Mouse (Mus musculus): Measurements from ENCODE around the gene Arntl2.
A peak's percentile ranks its signal among the peaks of the same experiment; 100 is the strongest.

Gene Arntl2

DNA sequence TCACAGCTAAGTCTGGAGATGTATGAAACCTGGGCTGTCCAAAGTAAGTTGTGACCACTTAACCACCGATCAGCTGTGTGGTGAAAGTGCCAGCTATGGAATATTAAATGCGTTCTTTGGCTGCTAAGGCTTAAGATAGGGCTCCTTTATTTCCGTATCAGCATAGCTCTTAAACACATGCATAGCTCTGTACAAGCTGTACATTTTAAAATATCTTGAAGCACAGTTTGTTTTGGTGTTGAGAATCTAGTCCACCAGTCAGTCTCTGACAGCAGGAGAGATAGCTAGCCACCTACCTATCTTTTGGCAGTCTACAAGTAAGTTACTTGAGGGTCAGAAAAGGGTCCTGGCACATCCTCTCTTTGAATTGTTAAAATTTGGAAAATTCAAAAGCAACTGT, 17.8 kb upstream of the Arntl2 start:
- DNase-seq (ENCODE audit: extremely low spot score, low read depth, low spot score), result no peak

DNA sequence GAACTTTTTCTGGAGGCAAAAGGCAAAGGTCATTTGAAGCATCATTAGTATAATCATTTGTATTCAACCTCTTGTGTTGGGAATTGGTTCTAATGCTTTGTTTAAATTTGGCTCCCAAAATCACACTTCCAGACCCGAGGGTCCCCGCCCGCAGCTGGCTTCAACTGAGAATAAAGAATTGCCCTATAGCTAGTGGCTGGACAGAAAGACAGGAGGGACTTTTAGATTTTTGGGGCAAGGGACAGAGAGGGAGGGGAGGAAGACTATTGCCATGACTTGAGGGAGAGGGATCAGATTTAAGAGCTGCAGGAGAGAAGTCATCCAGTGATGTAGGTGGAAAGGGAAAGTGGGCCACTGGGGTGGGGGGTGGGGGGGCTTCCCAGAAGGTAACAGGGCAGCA, 14.3 kb upstream of the Arntl2 start:
- no peak for DNase-seq (ENCODE audit: extremely low spot score, low read depth, low spot score)

DNA sequence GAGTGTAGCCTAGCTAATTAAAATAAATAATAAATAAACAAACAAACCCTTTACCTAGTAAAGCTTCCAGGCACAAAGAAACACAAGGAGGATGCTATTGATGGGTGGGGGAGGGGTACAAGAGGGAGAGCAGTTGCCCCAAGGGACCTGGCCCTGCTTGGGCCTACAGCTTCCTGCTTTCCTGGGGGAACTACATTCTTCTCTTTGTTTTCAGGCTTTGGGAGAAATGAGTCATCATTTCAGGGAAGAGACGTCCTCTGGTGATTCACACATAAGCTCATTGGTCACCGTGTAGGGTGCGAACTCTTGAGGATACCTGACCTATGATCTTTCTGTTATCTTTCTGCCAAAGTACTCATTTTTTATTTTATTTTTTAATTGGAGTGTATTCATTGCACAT, 2.3 kb upstream of the Arntl2 start:
- DNase-seq (ENCODE audit: extremely low spot score, low read depth, low spot score), result no peak

DNA sequence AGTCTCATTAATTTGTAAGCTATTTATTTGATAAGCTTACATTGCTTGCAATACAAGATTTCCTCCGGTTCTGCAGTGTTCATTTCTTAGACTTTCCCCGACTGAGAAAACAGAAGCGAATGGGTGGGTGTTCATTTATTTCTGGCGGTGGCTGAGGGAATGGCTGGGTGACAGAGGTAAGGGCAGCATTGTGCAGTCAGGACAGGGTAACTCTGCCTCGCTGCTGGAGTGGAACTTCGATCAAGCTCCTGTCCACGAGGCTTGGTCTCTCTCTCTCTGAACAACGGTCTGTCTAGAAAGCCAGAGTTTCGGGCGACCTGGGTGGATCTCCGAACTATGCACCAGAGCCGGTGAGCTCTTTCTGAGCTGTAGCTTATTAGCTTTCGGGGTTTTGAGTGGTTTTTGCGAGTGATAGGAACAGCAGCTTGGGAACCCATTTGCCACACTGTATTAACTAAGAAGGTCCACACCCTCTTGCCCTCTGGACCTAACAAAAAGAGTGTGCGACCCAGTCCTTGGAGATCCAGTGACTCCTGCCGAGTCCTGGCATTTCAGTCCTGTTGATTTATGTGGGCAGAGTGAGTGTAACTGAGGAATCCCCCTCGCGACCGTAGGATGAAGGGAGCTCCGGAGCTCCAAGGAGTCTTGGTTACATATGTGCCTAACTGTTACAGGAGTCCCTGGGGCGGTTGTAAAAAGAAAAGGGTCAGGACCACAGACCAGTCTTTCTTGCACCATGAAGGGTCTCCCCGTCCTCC, 510 bp upstream of the Arntl2 start:
- no peak for DNase-seq (ENCODE audit: extremely low spot score, low read depth, low spot score)

DNA sequence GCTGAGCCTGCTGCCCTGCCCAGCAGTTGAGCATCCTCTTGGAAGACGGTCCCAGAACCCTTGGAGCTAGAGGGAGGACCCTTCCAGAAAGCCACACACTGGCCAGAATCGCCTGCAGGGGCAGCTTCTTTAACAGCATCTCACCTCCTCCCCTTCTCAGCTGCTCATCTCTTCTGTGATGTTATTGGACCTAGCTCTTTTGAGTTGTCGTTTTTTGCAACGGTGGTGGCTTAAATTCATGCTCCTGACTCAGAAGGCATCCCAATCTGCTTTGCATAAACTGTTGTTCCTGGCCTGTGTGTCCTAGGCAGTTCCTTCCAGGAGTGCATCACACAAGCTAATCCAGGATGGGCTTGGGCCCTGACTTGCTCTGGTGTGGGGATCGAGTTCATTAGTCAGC, 1.6 kb downstream of the Arntl2 start:
- DNase-seq (ENCODE audit: extremely low spot score, low read depth, low spot score), result no peak

DNA sequence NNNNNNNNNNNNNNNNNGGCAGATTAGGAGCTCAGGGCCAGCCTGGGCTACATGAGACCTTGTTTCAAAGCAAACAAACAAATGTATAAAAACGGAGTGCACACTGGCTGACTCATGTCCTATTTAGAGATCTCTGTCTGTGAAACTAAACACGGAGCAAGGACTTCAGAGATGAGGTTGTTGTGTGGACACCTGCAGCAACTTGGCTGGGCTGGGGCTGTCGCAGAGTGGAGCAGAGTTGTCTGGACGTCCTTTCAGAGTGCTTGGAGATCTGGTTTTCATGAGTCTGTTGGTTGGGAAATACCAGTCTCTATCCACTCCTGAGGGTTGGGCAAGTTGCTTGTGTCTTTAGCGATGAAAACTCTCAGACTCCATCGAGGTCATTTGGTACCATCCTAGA, 14.1 kb downstream of the Arntl2 start:
- DNase-seq (ENCODE audit: extremely low spot score, low read depth, low spot score), result no peak

DNA sequence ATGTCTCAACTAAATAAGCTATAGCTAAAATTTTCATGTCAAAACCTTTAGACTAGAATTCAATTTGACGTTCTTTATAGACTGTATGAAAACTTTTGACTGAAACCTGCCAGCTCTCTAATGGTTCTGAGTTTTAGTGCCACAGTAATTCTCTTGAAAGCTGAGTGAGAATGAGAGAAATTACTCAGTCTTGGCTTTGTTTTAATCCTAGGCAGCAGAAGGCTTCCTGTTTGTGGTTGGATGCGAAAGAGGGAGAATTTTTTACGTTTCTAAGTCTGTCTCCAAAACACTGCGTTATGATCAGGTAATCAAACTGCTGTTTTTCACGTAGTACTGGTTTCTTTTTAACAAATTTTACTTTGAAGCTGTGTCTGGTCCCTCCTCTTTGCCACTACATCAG, 17.2 kb downstream of the Arntl2 start:
- DNase-seq (ENCODE audit: extremely low spot score, low read depth, low spot score), result no peak

DNA sequence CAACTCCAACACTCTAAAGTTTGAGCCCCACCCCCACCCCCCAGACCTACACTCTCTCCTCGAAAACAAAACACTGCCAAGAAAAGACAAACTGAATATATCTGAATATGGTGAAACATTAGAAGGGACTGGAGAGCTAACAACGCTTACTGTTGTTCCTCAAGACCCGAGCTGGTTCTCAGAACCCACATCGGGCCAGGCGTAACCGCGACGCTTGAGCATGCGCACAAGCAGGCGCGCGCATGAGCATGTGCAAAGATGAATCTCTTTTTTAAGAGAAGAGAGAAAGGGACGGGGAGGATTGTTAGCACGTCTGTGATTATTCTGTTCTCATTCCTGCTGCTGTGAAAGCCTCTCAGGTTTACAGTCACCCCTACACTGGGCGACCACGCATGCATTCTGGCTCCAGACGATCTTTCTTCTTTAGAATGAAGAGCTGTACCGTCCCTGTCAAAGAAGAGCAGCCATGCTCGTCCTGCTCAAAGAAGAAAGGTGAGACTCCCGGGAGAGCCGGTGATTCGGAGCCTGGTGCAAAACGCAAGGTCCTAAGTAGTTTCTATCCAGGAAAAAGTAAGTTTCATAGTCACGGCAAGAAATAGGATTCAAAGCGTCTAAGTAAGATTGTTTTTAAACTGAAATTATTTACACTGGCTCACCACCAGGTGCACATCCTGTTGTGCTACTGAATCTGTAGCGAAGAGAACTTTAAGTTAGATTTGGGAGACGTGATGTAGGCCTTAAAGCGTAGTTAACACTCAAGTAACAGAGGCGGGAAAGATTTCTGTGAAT, 24.5 kb downstream of the Arntl2 start:
- DNase-seq (ENCODE audit: extremely low spot score, low read depth, low spot score), result no peak

DNA sequence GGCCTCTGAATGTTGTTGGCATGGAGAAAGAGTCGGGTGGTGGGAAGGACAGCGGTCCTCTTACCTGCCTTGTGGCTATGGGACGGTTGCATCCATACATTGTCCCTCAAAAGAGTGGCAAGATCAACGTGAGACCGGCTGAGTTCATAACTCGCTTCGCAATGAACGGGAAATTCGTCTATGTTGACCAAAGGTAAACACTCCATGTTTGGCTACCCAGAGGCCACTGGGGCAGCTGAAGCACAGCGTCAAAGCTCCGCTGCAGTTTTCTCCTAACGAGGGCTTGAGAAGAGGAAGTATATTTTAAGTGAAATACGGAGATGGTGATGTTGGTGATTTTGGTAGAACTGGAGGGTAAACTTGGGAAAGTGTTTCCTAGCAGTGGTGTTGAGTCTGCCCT, 26.1 kb downstream of the Arntl2 start:
- no peak for DNase-seq (ENCODE audit: extremely low spot score, low read depth, low spot score)

DNA sequence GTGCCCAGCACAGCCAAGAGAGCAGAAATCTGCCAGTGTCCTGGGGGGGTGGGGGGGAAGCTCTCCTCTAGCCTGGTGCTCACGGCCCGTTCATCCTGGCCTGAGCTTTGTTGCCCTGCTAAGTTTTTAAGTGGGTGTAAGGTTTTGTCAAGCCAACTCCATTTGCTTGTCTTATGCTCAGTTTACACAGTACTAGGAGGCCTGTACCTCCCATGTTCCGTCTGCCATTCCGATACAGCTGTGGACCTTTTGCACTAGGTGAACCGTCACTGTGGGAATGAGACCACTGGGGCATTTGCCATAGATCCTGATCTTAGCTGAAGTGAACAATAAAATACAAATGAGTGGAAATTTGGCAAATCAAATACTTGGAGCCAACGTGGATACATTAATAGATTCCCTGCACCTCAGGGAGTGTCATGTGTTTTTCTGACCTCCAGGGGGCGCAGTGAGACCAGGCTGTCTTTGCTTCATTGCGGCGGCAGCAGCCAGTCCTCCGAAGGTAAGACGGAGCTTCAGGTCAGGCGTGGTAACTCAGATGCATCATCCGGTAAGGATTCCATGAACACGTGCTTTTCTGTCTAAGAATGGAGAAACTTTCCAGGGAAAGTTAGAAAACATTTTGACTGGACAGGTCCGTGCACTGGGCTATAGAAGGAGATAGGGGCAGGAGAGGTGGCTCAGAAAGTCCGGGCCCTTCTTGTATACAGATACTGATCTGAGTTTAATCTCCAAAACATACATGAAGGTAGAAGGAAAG, 29.1 kb downstream of the Arntl2 start:
- peak; percentile 33 for DNase-seq (ENCODE audit: extremely low spot score, low read depth, low spot score)

DNA sequence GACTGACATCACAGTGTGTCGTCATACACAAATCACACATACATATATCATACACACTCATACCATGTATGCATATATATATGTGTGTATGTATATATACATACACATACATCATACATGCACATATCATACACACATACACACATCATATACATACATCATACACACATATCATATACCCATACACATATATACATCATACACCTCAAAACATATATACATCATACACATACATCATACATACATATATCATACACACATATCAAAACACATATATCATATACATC, 29.6 kb downstream of the Arntl2 start:
- DNase-seq (ENCODE audit: extremely low spot score, low read depth, low spot score), result no peak

DNA sequence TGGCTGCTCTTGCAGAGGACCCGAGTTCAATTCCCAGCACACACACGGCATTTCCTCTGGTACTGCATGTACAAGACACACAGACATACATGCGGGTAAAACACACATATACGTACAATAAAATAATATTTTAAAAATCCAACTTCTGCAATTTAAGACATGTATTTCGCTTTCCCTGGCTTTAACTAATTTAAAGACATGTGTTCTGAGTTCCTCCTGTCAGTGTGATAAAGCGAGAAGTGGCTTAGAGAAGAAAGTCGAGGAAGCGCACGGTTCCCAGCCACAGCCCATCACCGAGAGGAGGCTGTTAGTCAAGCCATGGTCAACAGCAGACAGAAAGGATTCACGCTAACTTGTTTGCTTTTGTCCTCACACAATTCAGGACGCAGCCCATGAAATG, 35.5 kb downstream of the Arntl2 start:
- DNase-seq (ENCODE audit: extremely low spot score, low read depth, low spot score), result no peak

DNA sequence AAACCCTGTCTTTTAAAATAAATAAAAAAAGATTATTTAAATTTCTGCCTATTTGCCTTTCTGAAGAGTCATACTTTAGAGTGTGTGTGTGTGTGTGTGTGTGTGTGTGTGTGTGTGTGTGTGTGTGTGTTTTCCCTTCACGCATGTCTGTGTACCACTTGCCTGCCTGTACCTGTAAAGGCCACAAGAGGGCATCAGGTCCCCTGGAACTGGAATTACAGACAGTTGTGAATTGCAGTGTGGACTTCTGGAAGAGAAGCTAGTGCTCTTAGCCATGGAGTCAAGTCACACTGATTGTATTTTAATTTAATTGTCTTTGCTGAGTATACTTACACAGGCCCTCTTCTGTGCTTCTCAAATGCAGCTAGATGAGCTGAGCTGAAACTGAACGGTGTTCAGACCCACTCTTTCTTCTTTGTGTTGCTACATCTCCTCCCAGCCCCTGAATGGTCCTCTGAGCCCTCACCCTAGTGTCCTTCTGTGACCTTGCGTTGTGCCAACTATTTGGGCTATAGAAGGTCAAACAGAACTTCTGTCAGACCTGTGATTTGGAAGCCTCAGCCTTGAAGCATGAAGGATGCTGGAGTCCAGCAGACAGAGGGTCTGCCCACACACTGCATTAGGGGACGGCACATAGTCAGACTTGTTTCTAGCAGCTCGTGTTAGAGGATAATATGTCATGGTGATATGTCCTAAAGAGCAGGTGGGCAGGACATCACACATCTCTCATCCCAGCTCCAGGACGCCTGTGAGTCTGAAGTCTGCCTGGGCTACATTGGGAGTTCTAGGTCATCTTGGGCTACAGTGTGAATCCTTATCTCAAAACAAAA, 37.8 kb downstream of the Arntl2 start:
- no peak for DNase-seq (ENCODE audit: extremely low spot score, low read depth, low spot score)

DNA sequence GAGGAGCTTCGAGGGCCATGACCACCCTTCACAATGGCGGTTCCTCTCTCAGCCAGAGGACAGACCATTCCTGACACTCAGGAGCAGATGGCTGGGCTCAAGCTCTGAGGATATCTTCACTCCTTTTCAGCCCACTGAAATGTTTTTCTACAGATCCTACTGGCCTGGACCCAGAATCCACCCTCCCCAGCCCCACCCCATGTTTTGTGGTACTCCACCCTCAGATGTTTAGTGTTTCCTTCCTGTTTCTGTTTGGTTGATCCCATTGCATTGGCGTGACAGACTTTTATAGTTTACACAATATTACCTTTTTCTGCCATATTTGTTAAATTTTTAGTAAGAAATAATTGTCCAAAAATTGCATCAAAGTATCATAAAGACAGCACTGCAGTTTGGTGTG, 38.5 kb downstream of the Arntl2 start:
- no peak for DNase-seq (ENCODE audit: extremely low spot score, low read depth, low spot score)

DNA sequence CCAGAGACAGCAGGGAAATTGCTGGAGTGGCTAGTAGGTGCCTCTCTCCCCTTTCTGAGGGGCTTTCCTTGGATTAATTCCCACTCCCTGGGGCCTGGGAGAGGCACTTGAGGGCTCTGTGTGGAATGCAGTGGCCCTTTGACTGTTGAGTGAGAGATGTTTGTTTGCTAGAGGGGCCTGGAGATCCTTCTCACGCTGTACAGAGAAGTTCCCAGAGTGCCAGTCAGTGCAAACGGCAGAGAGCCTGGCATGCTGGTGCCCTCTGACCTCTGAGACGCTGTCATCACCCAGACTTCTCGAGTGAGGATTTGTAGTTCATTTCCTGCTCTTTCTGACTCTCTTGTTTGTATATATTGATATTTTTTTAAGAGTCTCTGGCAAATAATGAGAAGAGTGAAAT, 39.9 kb downstream of the Arntl2 start:
- DNase-seq (ENCODE audit: extremely low spot score, low read depth, low spot score), result no peak

DNA sequence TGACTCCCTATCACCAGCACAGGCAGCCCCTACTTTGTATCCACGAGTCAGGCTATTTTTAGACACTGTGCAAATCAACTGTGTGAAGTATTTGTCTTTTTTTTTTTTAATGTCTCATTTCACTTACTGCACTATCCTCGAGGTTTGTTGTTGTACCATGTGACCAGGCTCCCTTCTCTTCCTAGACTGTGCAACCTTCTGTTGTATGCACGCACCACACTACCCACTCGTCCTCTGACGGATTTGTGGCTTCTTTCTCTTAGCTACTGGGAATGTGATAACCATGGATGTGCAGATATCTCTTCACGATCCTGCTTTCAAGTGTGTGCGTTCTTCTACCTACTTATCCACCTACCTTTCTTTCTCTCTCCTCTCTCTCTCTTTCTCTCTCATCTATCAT, 41.5 kb downstream of the Arntl2 start:
- DNase-seq (ENCODE audit: extremely low spot score, low read depth, low spot score), result no peak

DNA sequence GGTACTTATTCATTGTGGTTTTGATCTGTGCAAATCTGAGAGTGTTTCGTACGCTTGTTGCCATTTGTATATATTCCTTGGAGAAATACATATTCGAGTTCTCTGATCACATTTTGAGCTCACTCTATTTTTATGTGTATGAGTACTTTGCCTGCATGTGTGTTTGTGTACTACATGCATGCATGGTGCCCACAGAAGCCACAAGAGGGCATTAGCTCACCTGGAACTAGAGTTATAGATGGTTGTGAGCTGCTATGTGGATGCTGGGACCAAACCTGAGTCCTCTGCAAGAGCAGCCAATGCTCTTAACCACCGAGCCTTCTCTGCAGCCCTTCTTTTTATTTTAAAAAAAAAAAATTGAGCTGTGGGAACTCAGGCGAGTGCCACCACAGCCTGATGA, 42.5 kb downstream of the Arntl2 start:
- DNase-seq (ENCODE audit: extremely low spot score, low read depth, low spot score), result no peak

DNA sequence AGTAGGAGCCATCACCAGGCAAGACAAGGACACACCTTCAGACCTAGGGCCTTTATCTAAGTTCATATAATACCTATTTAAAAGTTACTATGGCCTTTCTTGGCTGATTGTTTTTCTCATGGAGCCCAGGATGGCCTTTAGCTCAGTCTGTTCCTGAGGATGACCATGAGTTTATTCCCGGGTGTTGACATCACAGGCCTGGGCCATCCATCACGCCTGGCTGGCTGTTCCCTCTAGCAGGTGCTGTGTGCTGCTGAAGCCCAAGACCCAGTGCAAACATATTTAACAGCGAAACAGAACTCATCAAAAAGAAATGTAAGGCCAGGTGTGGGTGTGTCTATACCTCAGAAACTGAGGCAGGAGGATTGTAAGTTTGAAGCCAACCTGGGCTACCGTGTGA, 43.0 kb downstream of the Arntl2 start:
- no peak for DNase-seq (ENCODE audit: extremely low spot score, low read depth, low spot score)

DNA sequence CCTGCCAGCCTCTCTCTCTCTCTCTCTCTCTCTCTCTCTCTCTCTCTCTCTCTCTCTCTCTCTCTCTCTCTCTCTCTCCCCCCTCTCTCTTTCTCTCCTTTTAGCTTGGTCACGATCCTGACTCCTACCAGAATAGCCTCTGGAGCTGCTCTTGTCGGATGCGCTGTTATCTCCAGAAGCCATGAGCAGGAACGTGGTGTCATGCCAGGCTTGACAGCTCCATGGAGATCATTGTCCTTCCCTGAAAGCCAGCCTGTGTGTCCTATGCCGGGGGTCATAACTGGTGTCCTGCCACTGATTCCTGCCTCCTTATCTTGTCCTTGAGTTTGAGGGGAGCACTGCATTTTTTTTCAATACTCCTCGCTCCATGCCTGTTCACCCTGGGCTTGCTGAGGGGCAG, 49.0 kb downstream of the Arntl2 start:
- no peak for DNase-seq (ENCODE audit: extremely low spot score, low read depth, low spot score)

DNA sequence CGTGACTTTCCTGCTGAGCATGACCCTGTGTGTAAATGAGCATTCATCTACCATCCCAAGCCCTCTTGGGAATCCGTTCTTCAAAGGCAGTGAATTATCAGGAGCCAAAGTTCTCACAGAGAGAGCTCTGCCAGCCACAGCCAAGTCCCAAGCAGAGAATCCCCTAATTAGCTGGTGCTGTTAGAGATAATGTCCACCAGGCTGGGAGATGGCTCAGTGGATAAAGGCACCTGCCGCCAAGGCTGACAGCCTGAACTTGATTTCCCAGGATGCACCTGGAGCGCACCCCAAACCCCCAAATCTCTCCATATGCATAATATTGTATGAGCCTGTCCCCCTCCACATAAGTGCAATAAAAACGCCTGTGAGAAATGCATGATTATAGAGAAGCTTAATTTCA, 49.5 kb downstream of the Arntl2 start:
- no peak for DNase-seq (ENCODE audit: extremely low spot score, low read depth, low spot score)
